Mouse (Mus musculus): ENCODE results near the gene Dpp3. TPM values are rescaled to one million over a fixed set of nuclear protein-coding genes. Genes with fewer than 3 reads are reported as not detected.

Gene Dpp3
- polyA plus RNA-seq, 1 experiment from 2014 or later: 107 TPM

- no peak overlapping the region for H3K4me3 ChIP-seq (replicated peaks)
- peaks cover 39% of the 10 kb centered on the region for H3K36me3 ChIP-seq
- WGBS: 96% methylated on average over 11 of the region's 11 CpGs
- no peak overlapping the region for H3K27ac ChIP-seq
- H3K27me3 ChIP-seq (replicated peaks): no peaks in the 10 kb centered on the region
- no peaks in the 10 kb centered on the region for H3K9me3 ChIP-seq
- H3K4me1 ChIP-seq: peaks cover 14% of the 10 kb centered on the region
- H3K4me2 ChIP-seq: no peak overlapping the region
- no peak overlapping the region for H3K9ac ChIP-seq
- ATAC-seq (ENCODE audit: insufficient read depth, low FRiP score, low read depth): no peak
These were observed 2.8 kb downstream of the Dpp3 start for GRCm38 (mm10) chr19:4925121-4925860.

- Histone ChIP-seq H3K4me2 (no peak overlapping the region), H3K4me1 (no peaks in the 10 kb centered on the region), H3K9ac (no peak overlapping the region), H3K36me3 (peaks cover 59% of the 10 kb centered on the region), H3K4me3 (replicated peaks) (no peak overlapping the region), H3K9me3 (no peaks in the 10 kb centered on the region), H3K27me3 (replicated peaks) (no peaks in the 10 kb centered on the region), H3K27ac (no peak overlapping the region)
- WGBS: 84% methylated on average over 6 of the region's 6 CpGs
- ATAC-seq (ENCODE audit: insufficient read depth, low FRiP score, low read depth): no peak
These were observed 8.4 kb downstream of the Dpp3 start for GRCm38 (mm10) chr19:4919652-4920051.

GRCm38 (mm10) chr19:4916827-4917226 is 11.3 kb downstream of the Dpp3 start:
- peaks cover 53% of the 10 kb centered on the region for H3K36me3 ChIP-seq
- H3K9ac ChIP-seq: no peak overlapping the region
- no peak overlapping the region for H3K27ac ChIP-seq
- H3K4me2 ChIP-seq: no peak overlapping the region
- H3K4me3 ChIP-seq (replicated peaks): no peak overlapping the region
- H3K9me3 ChIP-seq: no peaks in the 10 kb centered on the region
- WGBS: 79% methylated on average over 10 of the region's 10 CpGs
- no peaks in the 10 kb centered on the region for H3K4me1 ChIP-seq
- ATAC-seq (ENCODE audit: insufficient read depth, low FRiP score, low read depth): no peak
- H3K27me3 ChIP-seq (replicated peaks): no peaks in the 10 kb centered on the region

- no peak for ATAC-seq (ENCODE audit: insufficient read depth, low FRiP score, low read depth)
- no peaks in the 10 kb centered on the region for H3K27me3 ChIP-seq (replicated peaks)
- H3K4me3 ChIP-seq (replicated peaks): no peak overlapping the region
- no peak overlapping the region for H3K4me2 ChIP-seq
- H3K9me3 ChIP-seq: no peaks in the 10 kb centered on the region
- H3K9ac ChIP-seq: no peak overlapping the region
- H3K4me1 ChIP-seq: no peaks in the 10 kb centered on the region
- H3K36me3 ChIP-seq: peaks cover 54% of the 10 kb centered on the region
- no peak overlapping the region for H3K27ac ChIP-seq
- WGBS: 89% methylated on average over 15 of the region's 15 CpGs
These were observed 12.0 kb downstream of the Dpp3 start for GRCm38 (mm10) chr19:4915924-4916603.

- H3K36me3 ChIP-seq: peaks cover 46% of the 10 kb centered on the region
- 91% methylated on average over 7 of the region's 7 CpGs for WGBS
- H3K9me3 ChIP-seq: no peaks in the 10 kb centered on the region
- H3K4me1 ChIP-seq: 0 out of 2 replicates have a peak, but pooled peaks cover 3% of the 10 kb centered on the region
- H3K27me3 ChIP-seq (replicated peaks): no peaks in the 10 kb centered on the region
- no peak for ATAC-seq (ENCODE audit: insufficient read depth, low FRiP score, low read depth)
- H3K27ac ChIP-seq: no peak overlapping the region
- no peak overlapping the region for H3K9ac ChIP-seq
- no peak overlapping the region for H3K4me3 ChIP-seq (replicated peaks)
- H3K4me2 ChIP-seq: no peak overlapping the region
These were observed 18.7 kb downstream of the Dpp3 start for GRCm38 (mm10) chr19:4909376-4909775.

GRCm38 (mm10) chr19:4908107-4908506 is 20.0 kb downstream of the Dpp3 start:
- Histone ChIP-seq H3K27ac (no peak overlapping the region), H3K36me3 (peaks cover 34% of the 10 kb centered on the region), H3K9ac (no peak overlapping the region), H3K27me3 (replicated peaks) (no peaks in the 10 kb centered on the region), H3K9me3 (no peaks in the 10 kb centered on the region), H3K4me3 (replicated peaks) (no peak overlapping the region), H3K4me2 (no peak overlapping the region), H3K4me1 (0 out of 2 replicates have a peak, but pooled peaks cover 3% of the 10 kb centered on the region)
- 86% methylated on average over 4 of the region's 4 CpGs for WGBS
- ATAC-seq (ENCODE audit: insufficient read depth, low FRiP score, low read depth): no peak

- H3K4me3 ChIP-seq (replicated peaks): peak within 1 kb of the TSS; percentile 68
- H3K9ac ChIP-seq: peak within 1 kb of the TSS; percentile 61; the same call in 1 of the 2 replicates
- ATAC-seq (ENCODE audit: insufficient read depth, low FRiP score, low read depth): peak; percentile 56; the same call in 1 of the 2 replicates
- 0 out of 2 replicates have a peak, but pooled peaks cover 3% of the 10 kb centered on the region for H3K4me1 ChIP-seq
- H3K9me3 ChIP-seq: no peaks in the 10 kb centered on the region
- no peak within 1 kb of the TSS for H3K27ac ChIP-seq
- 9% methylated on average over 31 of the region's 31 CpGs for WGBS
- H3K4me2 ChIP-seq: peak within 1 kb of the TSS; percentile 65
- no peaks in the 10 kb centered on the region for H3K27me3 ChIP-seq (replicated peaks)
- peaks cover 31% of the 10 kb centered on the region for H3K36me3 ChIP-seq
These were observed 21.9 kb downstream of the Dpp3 start, which contains the start of gene Bbs1 for GRCm38 (mm10) chr19:4905979-4906794. Bbs1 (minus strand) TSS chr19:4906628.

GRCm38 (mm10) chr19:4899888-4900287 is 28.2 kb downstream of the Dpp3 start:
- H3K4me3 ChIP-seq (replicated peaks): no peak overlapping the region
- no peak overlapping the region for H3K27ac ChIP-seq
- no peak overlapping the region for H3K4me2 ChIP-seq
- H3K9ac ChIP-seq: no peak overlapping the region
- H3K4me1 ChIP-seq: no peaks in the 10 kb centered on the region
- WGBS: 72% methylated on average over 3 of the region's 3 CpGs
- ATAC-seq (ENCODE audit: insufficient read depth, low FRiP score, low read depth): no peak
- H3K27me3 ChIP-seq (replicated peaks): no peaks in the 10 kb centered on the region
- no peaks in the 10 kb centered on the region for H3K36me3 ChIP-seq
- H3K9me3 ChIP-seq: no peaks in the 10 kb centered on the region

- H3K4me1 ChIP-seq: no peaks in the 10 kb centered on the region
- 62% methylated on average over 9 of the region's 9 CpGs for WGBS
- H3K9ac ChIP-seq: no peak overlapping the region
- no peak for ATAC-seq (ENCODE audit: insufficient read depth, low FRiP score, low read depth)
- H3K27me3 ChIP-seq (replicated peaks): no peaks in the 10 kb centered on the region
- H3K27ac ChIP-seq: no peak overlapping the region
- no peak overlapping the region for H3K4me2 ChIP-seq
- H3K36me3 ChIP-seq: no peaks in the 10 kb centered on the region
- H3K9me3 ChIP-seq: no peaks in the 10 kb centered on the region
- H3K4me3 ChIP-seq (replicated peaks): no peak overlapping the region
These were observed 29.1 kb downstream of the Dpp3 start for GRCm38 (mm10) chr19:4898972-4899371.

- Histone ChIP-seq H3K27ac (no peak overlapping the region), H3K36me3 (no peaks in the 10 kb centered on the region), H3K4me3 (replicated peaks) (no peak overlapping the region), H3K4me2 (no peak overlapping the region), H3K9ac (no peak overlapping the region), H3K9me3 (no peaks in the 10 kb centered on the region), H3K4me1 (no peaks in the 10 kb centered on the region), H3K27me3 (replicated peaks) (no peaks in the 10 kb centered on the region)
- 58% methylated on average over 21 of the region's 21 CpGs for WGBS
- ATAC-seq (ENCODE audit: insufficient read depth, low FRiP score, low read depth): no peak
These were observed 31.1 kb downstream of the Dpp3 start for GRCm38 (mm10) chr19:4896780-4897520.

- peak; percentile 66 for ATAC-seq (ENCODE audit: insufficient read depth, low FRiP score, low read depth)
- WGBS: 69% methylated on average over 3 of the region's 3 CpGs
- H3K4me1 ChIP-seq: no peaks in the 10 kb centered on the region
- H3K36me3 ChIP-seq: no peaks in the 10 kb centered on the region
- no peaks in the 10 kb centered on the region for H3K9me3 ChIP-seq
- H3K27me3 ChIP-seq (replicated peaks): no peaks in the 10 kb centered on the region
- H3K4me2 ChIP-seq: no peak overlapping the region
- H3K4me3 ChIP-seq (replicated peaks): no peak overlapping the region
- H3K27ac ChIP-seq: no peak overlapping the region
- no peak overlapping the region for H3K9ac ChIP-seq
These were observed 36.3 kb downstream of the Dpp3 start for GRCm38 (mm10) chr19:4891798-4892197.
